Mouse (Mus musculus): ENCODE data around the gene Rras2.

GRCm38 (mm10) chr7:114045814-114046213, 71.8 kb downstream of the Rras2 start:
- TF ChIP-seq CTCF (IDR thresholded peaks at IDR 0.05; ENCODE audit: borderline replicate concordance, insufficient read depth, low read length) (no peak), POLR2A (IDR thresholded peaks at IDR 0.05; ENCODE audit: low read depth, low read length) (no peak)

All from embryonic fibroblast, embryonic 13.5 days (primary cell).